Mouse (Mus musculus) G1E (cell line): Measurements from ENCODE around the gene Serhl.

Source experiments
- CTCF ChIP-seq: IDR thresholded peaks from 2 replicates; pipeline ENCODE4 v1.5.1; 2012; ENCODE audit warnings: low read depth, low read length, inconsistent platforms, mixed read lengths
- GATA1 ChIP-seq: IDR thresholded peaks from 2 replicates; pipeline ENCODE4 v1.6.1; 2012; ENCODE audit warnings: borderline replicate concordance, low read length, inconsistent platforms, mixed read lengths

GRCm38 (mm10) chr15:83057533-83057932, 31.8 kb upstream of the Serhl start:
- TF ChIP-seq CTCF (no peak), GATA1 (no peak)
